Mouse (Mus musculus): Measurements from ENCODE around the gene Dnlz.

Gene Dnlz

GRCm38 (mm10) chr2:26319519-26320244, 32.2 kb downstream of the Dnlz start:
- DNase-seq, result no peak

GRCm38 (mm10) chr2:26319109-26319508, 32.8 kb downstream of the Dnlz start:
- no peak for DNase-seq

GRCm38 (mm10) chr2:26317991-26318672, 33.8 kb downstream of the Dnlz start:
- DNase-seq, result no peak

GRCm38 (mm10) chr2:26317371-26317770, 34.5 kb downstream of the Dnlz start:
- DNase-seq, result no peak

DNA sequence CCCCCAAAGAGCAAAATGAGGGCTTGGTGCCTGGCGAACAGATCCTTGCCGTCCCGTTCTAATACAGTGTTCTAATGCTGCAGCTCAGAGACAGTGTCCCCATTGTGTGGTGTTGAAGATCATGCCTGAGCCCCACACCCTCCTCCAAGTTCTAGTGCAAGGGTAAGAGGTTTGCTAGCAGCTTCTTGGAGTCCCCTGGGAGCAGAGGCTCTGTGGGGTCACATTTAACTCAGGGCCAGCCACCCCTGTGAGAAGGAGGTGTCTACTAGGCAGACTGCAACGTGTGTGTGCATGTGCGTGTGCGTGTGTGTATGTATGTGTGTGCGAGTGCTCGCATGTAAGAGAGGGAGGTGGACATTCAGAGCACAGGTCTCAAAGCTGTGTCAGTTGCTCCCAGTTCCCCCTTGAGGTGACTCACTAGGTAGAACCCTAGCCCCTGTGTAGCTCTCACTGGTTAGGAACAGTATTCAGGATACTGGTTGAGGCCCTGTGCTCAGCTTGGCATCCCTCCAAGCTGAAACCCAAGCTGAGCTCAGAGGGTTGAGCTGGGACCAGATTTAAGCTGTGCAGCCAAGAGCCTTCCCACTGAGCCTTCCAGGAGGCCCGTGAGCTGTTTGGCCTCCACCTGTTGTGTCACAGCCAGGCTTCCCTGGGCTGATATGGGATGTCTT, 35.2 kb downstream of the Dnlz start:
- DNase-seq, result no peak

GRCm38 (mm10) chr2:26315925-26316311, 36.0 kb downstream of the Dnlz start:
- no peak for DNase-seq

DNA sequence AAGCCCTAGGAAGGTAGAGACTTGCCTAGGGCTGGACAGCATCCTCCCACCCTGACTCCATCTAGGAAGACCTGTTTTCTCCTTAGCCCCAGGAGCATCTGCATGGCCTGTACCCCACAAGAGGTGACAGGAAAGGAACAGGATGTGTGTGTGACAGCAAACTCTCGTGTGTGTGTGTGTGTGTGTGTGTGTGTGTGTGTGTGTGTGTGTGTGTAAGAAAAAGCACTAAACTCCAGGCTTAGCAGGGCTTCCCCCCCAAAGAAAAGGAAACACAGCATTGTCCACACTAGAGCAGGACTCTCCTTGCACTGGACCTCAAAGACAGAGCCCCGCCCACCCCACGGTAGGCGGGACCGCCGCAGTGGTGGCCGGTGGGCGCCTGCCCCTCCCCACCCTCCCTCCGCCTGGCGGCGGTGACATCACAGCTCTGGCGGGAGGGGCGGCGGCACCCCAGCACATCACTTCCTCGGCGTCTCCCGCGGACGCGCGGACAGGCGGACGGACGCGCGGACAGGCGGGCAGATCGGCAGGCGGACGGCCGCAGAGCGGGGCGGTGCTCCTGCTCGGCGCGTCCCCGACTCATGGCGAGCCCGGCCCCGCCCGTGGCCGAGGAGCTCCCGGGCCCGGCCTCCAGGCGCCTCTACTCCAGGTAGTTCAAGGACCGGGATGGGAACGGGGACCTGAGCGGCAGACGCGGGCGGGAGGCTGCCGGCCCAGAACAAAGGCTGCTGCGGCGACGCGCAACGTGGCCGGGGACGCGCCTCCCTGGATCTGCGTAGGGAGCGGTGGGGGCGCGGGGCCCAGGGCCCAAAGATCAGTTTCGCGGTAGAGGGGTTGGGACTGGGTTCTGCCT, 36.6 kb downstream of the Dnlz start, which contains the start of gene Gpsm1:
Gene Gpsm1, plus strand, starts transcription at position 444 of the 853 bp plus-strand sequence.
- DNase-seq, result peak; percentile 73

GRCm38 (mm10) chr2:26314281-26315071, 37.4 kb downstream of the Dnlz start:
- no peak for DNase-seq

DNA sequence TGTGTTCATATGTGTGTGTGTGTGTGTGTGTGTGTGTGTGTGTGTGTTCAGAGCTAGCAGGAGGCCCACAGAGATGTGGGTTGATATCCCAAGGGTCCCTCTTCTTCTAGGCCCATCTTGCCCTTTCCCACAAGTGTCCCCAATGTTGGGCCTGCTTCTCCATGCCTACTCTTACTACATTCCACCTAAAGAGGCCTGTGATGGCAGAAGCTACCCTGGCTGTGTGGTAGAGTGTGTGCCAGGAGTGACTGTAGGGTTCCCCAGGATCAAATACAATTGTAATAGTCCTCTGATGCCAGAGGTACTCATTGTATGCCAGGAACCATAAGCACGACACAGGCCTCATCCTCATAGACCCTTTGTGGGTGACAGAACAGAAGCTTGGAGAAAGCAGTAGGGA, 38.5 kb downstream of the Dnlz start:
- no peak for DNase-seq

DNA sequence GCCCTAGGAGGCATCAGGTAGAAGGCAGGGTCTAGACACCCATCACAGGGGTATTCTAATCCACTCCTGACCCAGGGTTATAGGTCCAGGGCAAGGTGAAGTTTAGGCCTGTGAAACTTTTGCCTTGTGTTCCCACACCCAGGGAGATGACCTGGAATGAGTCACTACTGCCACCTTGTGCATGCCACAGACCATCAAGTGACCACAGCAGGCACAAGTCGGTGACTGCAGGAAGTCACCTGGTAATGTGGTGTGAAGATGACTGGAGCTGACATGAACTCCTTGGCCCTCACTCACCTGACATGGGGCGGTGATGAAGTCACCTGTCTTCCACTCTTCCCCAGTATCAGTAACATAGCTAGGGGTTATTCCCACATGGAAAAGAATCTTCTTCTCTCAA, 39.1 kb downstream of the Dnlz start:
- no peak for DNase-seq

GRCm38 (mm10) chr2:26311936-26312335, 40.0 kb downstream of the Dnlz start:
- DNase-seq, result peak in 1 of 2 experiments; percentile 43

- DNase-seq, result no peak
Measured at GRCm38 (mm10) chr2:26309739-26310138, 42.2 kb downstream of the Dnlz start.

DNA sequence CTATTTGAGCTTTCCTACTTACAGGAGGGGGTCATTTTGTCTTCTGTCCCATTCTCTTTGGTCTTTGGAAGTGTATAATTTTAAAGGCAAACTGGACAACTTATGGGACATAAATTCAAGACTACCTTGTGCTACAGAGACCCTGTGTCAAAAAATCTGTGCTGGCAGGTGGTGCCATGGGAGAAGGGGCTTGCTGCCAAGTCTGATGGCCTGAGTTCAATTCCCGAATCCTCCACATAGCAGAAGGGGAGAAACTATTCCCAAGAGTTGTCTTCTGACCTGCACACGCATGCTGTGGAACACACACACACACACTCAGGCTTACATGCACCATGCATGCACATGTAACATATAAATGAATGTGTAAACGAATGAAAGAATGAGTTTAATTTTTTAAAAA, 45.2 kb downstream of the Dnlz start:
- no peak for DNase-seq

DNA sequence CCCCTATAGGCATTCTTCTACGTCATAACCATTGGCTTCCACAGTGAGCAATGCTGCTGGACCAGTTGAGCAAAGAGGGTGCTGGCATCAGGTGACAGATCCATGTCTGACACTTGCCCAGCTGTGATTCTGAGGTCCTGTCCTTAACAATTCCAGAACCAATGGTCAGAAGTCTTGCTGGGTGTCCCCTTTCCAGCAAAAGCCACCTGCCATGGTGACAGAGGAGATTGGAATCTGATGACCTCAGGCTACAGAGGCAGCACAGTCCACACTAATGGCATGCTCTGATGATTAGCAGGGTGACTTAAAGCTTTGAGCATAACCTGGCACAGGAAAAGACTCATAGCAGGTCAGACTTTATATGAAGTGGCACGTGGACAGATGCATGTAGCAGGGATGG, 46.4 kb downstream of the Dnlz start:
- no peak for DNase-seq

DNA sequence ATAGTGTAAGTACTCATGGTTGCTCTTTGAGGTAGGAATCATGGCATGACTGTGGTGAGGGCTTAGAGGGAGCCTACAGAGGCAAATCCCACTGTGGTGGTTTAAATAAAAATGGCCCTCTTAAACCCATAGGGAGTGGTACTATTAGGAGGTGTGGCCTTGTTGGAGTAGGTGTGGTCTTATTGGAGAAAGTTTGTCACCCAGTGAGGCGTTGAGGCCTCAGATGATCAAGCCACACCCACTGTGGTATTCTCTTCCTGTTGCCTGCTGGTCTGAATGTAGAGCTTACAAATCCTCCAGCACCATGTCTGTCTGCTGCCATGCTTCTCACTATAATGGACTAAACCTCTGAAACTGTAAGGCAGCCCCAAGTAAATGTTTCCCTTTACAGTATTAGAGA, 47.2 kb downstream of the Dnlz start:
- no peak for DNase-seq

DNA sequence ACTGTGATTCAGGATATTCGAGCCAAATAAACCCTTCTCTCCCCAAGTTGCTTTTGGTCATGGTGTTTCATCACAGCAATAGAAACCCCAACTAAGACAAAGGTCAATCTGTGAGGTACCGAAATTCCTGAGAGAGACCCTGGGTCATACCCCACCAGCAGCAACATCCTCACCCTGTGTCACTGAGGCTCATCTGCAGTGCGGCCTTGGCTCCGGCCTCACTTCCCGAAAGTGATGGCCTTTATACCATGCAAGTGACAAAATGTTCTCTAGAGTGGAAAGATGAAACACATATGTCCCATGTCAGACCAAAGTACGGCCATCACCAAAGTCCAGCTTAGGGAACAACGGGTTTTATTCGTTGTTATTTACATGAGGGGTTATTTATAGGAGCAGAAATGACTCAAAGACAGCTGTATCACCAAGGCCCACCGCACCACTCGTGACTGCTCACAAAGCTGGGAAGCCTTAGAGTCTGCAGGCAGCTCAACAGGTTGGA, 49.9 kb downstream of the Dnlz start:
- no peak for DNase-seq

DNA sequence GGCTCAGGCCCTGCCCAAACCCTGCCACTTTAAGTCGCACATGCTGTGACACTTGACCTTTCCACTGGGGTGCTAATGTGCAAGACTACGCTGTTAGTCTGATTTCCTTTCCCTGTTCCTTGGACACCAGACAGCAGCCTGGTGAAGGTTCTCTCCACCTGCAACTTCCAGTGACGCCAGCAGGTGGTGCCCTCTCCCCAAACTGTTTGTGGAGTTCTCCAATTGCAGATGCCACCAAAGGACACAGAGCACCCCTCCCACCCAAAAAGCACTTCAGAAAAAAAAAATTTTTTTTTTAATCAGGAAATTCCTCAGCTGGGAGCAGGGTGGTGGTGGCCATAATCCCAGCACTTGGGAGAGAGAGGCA, 51.1 kb downstream of the Dnlz start:
- DNase-seq, result peak; percentile 79 to 82

DNA sequence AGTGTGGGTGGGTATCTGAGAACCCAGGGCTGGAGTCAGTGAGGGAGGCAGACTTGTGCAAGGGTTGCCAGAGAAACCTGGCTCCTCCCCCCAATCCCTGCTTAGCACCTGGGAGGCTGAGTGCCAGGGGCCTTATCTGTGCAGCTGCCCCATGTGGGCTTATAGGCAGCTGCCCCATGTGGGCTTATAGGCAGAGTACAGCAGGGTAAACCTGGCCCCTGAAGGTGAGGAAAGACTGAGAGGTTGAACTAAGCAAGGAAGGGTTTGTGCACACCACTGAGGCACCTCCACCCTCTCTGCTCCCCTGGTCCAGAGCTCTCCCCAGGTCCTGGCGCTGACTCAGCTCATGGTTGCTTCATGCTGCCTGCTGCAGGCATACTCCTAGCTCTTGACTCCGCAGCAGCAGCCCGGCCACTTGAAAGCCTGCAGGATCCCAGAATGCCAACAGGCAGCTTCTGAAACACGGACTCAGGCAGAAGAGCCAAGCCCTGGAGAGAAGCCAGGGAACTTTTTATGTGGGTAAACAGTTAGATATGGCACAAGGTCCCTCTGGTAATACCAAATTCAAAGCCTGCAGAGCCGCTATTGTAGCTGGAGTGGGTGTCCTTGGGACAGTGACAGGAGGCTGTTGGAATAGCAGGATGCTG, 51.6 kb downstream of the Dnlz start:
- DNase-seq, result no peak

GRCm38 (mm10) chr2:26299336-26299735, 52.6 kb downstream of the Dnlz start:
- no peak for DNase-seq

DNA sequence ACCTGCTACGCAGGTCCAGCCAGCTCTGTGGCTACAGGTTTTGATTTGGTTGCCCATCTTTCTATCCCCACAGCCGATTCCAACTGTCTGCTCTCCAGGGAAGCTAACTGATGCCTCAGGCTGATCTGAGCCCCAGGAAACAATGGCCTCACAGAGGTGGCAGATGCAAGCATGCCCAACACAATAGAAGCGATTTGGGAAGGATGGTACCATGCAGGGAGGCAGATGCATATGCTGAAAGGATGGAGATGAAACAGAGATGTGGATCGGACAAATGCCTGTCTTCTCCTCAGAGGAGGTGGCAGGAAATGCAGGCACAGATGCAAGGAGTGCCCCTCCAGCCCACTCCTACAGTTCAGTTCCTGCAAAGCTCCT, 53.1 kb downstream of the Dnlz start:
- no peak for DNase-seq

DNA sequence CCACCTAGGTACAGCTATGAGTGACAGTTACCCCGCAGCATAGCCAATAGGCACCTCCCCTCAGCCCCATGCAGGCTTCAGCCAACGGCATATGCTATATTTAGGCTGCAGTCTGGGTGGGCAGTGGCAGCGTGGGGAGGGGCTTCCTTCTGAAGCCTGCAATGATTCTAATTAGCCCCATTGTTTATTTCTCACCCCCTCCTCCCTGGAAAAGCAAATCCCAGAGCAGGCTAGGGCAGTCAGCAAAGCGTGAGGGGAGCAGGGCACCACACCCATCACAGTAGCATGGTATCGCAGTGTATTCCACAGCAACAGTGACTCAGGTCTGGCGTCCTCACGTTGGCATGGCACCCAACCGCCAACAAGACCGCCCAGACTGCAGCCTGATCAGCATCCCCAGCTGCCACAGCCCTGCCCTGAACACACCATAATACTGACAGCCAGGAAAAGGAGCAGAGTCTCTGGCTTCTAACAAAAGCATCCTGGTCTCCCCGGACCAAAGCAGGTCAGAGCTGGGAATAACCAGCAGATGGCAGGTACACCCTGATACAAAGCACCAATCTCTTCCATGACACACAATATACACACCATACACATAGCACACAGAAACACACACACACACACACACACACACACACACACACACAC, 53.6 kb downstream of the Dnlz start:
- DNase-seq, result no peak
